Mouse (Mus musculus) heart, postnatal 14 days (tissue): ENCODE measurements at regions not wholly inside any gene's neighbourhood (a gene's known extent, or its start where the extent isn't known, plus 50 kb on each side); places are given as distances from the start of the nearest gene placed in this dataset.

Experiments used
- DNase-seq, 2 experiments: peaks; one replicate each; pipeline ENCODE4 v3.0.0; 2021 to 2022
- intact Hi-C: fragments of 180-260 bp; cut with DNase I; formaldehyde crosslinking; loops from one replicate; pipeline ENCODE4 v1.15.1; 2025

- intact Hi-C loops: loop anchor here (10.0 kb wide), 2 partner anchors 120 to 170 kb away; no protein-coding TSS in a partner anchor
Measured at GRCm38 (mm10) chr3:82214566-82215465, 69.2 kb upstream of the Gucy1a1 start.

GRCm38 (mm10) chr3:82207321-82207720, 61.7 kb upstream of the Gucy1a1 start:
- intact Hi-C loops: no loop called here
- no peak for DNase-seq

More at GRCm38 (mm10) chr3:82214566-82215465, 69.2 kb upstream of the Gucy1a1 start:
- DNase-seq: no peak
